Mouse (Mus musculus): ENCODE results near the gene Zfp664.

DNA sequence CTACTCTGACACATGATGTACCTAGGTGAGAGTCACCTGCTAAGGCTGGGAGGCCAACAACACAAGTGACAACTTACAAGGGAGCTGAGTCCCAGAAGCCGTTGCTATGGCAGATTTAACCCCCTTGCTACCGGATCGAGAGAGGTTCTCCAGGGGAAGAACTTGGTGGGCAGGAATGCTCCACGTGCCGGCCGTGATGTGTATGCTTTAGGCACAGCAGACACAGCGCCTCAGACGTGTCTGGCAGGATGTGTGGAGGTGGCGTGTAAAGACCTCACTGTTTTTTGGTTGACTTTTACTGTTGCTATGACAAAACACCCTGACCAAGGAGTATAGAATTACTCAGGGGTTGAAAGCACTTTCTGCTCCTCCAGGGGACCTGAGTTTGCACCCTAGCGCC, 81.9 kb downstream of the Zfp664 start:
- TF ChIP-seq CTCF (IDR thresholded peaks at IDR 0.05; ENCODE audit: low read depth, low read length) = no peak
- TF ChIP-seq GATA2 (IDR thresholded peaks at IDR 0.05; ENCODE audit: borderline replicate concordance, low read depth, low read length) = no peak
